Mouse (Mus musculus): ENCODE results near the gene Gsk3a.

- TF ChIP-seq CTCF (IDR thresholded peaks at IDR 0.05; ENCODE audit: low read depth) = 0 out of 2 replicates have a peak, but pooled peaks have one; percentile 19
- TF ChIP-seq EP300 (IDR thresholded peaks at IDR 0.05; ENCODE audit: low read depth) = no peak
These were observed 18.8 kb downstream of the Gsk3a start for GRCm38 (mm10) chr7:25218705-25219415.
